Mouse (Mus musculus) thymus, adult 2 months (tissue): ENCODE results near the gene Dst.

Experiments
- CTCF ChIP-seq: fragments of 200-500 bp; IDR thresholded peaks from 2 replicates; pipeline ENCODE4 v1.5.1; 2012; ENCODE audit warnings: mild to moderate bottlenecking, control low read depth, low read length, moderate library complexity, borderline replicate concordance; ENCODE audit not compliant: control insufficient read depth, poor library complexity, insufficient read depth; ENCODE audit errors: extremely low read depth
- POLR2A ChIP-seq: fragments of 200-500 bp; IDR thresholded peaks from 2 replicates; pipeline ENCODE4 v1.6.1; 2012; ENCODE audit warnings: mild to moderate bottlenecking, low read length, control low read depth, moderate library complexity; ENCODE audit not compliant: control insufficient read depth, poor library complexity, insufficient read depth; ENCODE audit errors: extremely low read depth

- TF ChIP-seq CTCF (no peak), POLR2A (no peak)
These were observed 423.7 kb downstream of the Dst start for GRCm38 (mm10) chr1:34331767-34332166.
